Mouse (Mus musculus) heart, postnatal 0 days (tissue): Measurements from ENCODE around the gene Pimreg. TPM values are rescaled to one million over a fixed set of nuclear protein-coding genes. Genes with fewer than 3 reads are reported as not detected.
A peak's percentile ranks its signal among the peaks of the same experiment; 100 is the strongest.

Experiments used
- ATAC-seq: fragments of 200-750 bp; cut with Nextera tagmentation; 2 replicates; pipeline ENCODE4 v1.8.0; 2017; ENCODE audit warnings: low read depth, moderate number of reproducible peaks, moderate library complexity; ENCODE audit not compliant: insufficient read depth
- DNase-seq: peaks from one replicate; pipeline ENCODE4 v3.0.0-alpha.2; 2016; ENCODE audit warnings: low spot score
- H3K27ac ChIP-seq: fragments of 300-500 bp; sonication (generic); 2 replicates; pipeline ENCODE4 v1.5.1; 2014; ENCODE audit warnings: low read depth, mild to moderate bottlenecking
- H3K27me3 ChIP-seq: fragments of 300-500 bp; sonication (generic); 2 replicates; pipeline ENCODE4 v1.6.1; 2014; ENCODE audit warnings: low read length, mixed read lengths; ENCODE audit not compliant: control insufficient read depth, insufficient read depth
- H3K36me3 ChIP-seq: fragments of 300-500 bp; sonication (generic); replicated peaks from 2 replicates; pipeline ENCODE4 v1.6.1; 2014; ENCODE audit warnings: low read length, mixed read lengths; ENCODE audit not compliant: control insufficient read depth, insufficient read depth
- H3K4me1 ChIP-seq: fragments of 300-500 bp; sonication (generic); 2 replicates; pipeline ENCODE4 v1.6.1; 2014; ENCODE audit warnings: antibody characterized with exemption; ENCODE audit not compliant: control insufficient read depth, insufficient read depth
- H3K4me2 ChIP-seq: fragments of 300-500 bp; sonication (generic); 2 replicates; pipeline ENCODE4 v1.6.1; 2014; ENCODE audit warnings: low read depth, mild to moderate bottlenecking, low read length, moderate library complexity
- H3K4me3 ChIP-seq: fragments of 300-500 bp; sonication (generic); 2 replicates; pipeline ENCODE4 v1.5.1; 2014; ENCODE audit warnings: low read depth, low read length
- H3K9ac ChIP-seq: fragments of 300-500 bp; sonication (generic); replicated peaks from 2 replicates; pipeline ENCODE4 v1.6.1; 2014; ENCODE audit warnings: low read depth, low read length, mixed read lengths
- H3K9me3 ChIP-seq: fragments of 300-500 bp; sonication (generic); replicated peaks from 2 replicates; pipeline ENCODE4 v1.6.1; 2016; ENCODE audit warnings: low read length; ENCODE audit not compliant: control insufficient read depth
- CTCF ChIP-seq: IDR thresholded peaks from 2 replicates; pipeline ENCODE4 v1.5.1; 2016; ENCODE audit warnings: antibody characterized with exemption, control low read depth, low read depth
- EP300 ChIP-seq: IDR thresholded peaks from 2 replicates; pipeline ENCODE4 v1.6.1; 2016; ENCODE audit warnings: antibody characterized with exemption, low read depth
- WGBS: fragments of 180-500 bp; shearing (Covaris S2); extraction: QIAGEN DNeasy Blood & Tissue Kit; methylation state at CpG from one replicate; pipeline ENCODE4 v1.1.7; 2014; 5-methylcytosine and 5-hydroxymethylcytosine counted together
- polyA plus RNA-seq: library from polyadenylated mRNA; unstranded; fragments of >200 nt; fragmentation: Nextera tagmentation; extraction: Ambion mirVana; gene quantifications from 2 replicates; pipeline ENCODE4 v1.2.1, GENCODE M21; 2015
- total RNA-seq: library from RNA; depleted of rRNA; stranded (reverse); fragments of >200 nt; gene quantifications from 2 replicates; pipeline ENCODE4 v1.2.3, GENCODE M21; 2014; ENCODE audit warnings: low replicate concordance

Gene Pimreg
- total and polyA plus RNA-seq, 2 experiments from 2014 or later, result 24.6 to 30.2 TPM

DNA sequence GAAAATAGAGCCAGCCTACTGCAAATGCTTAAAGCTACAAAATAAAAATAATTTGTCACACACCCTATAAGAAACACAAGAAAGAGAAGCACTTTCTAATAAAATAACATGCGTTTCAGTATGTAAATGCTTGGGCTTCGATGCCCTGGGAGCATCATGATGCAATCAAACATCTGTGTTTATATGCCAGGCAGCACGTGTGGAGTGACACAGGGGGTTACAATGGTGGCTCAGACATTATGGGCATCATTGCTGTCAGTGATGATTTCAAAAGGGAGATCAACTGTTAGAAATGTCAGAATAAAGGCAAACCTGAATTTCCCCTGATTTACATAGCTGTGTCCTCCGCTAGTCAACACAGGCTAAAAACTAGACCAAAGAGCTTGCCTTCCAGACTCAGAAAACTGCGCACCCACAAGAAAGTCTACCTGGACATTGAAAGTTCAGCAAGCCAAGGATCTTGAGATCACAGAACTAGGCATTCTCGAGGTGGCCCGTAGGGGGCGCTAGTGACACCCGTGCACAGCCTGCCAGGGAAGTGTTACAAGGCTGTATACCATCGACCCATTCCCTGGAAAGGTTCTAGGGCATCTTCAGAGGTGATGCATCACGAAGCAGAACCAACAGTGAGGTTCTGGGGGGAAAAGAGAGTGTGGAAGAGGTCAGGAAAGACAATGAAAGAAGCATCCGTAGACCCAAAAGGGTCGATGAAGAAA lies 39.5 kb upstream of the Pimreg start:
- Histone ChIP-seq H3K27ac (no peak overlapping the region), H3K9me3 (no peaks in the 10 kb centered on the region), H3K4me2 (no peak overlapping the region), H3K27me3 (peaks cover 11% of the 10 kb centered on the region; the same call in 1 of the 2 replicates), H3K36me3 (no peaks in the 10 kb centered on the region), H3K4me1 (no peaks in the 10 kb centered on the region), H3K4me3 (no peak overlapping the region), H3K9ac (no peak overlapping the region)
- WGBS, result 43% methylated on average over 13 of the region's 13 CpGs
- DNase-seq (no peak), ATAC-seq (no peak)
- TF ChIP-seq EP300 (no peak), CTCF (peak; percentile 22; the same call in 1 of the 2 replicates)

DNA sequence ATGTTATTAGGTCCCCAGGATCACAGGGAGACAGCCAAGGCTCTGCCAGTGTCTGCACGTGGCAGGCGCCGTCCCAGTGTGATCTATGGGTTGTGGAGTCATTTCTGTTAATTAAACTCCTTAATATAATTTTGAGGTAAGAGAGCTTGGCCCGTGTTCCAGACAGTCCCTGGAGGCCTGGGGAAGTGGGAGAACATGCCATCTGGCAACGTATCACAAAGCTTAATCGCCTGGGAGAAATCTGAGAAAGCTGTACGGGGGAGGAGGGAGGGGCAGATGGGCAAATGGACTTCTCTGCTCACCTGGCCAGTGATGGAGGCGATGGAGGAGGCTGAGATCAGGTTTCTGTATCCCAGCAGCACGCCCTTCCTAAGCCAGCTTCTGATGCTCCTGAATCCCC lies 38.7 kb upstream of the Pimreg start:
- no peaks in the 10 kb centered on the region for H3K9me3 ChIP-seq
- H3K4me1 ChIP-seq, result no peaks in the 10 kb centered on the region
- no peak overlapping the region for H3K4me3 ChIP-seq
- peaks cover 5% of the 10 kb centered on the region; the same call in 1 of the 2 replicates for H3K27me3 ChIP-seq
- TF ChIP-seq EP300, result no peak
- no peak for TF ChIP-seq CTCF
- 64% methylated on average over 9 of the region's 9 CpGs for WGBS
- DNase-seq, result no peak
- ATAC-seq, result no peak
- no peak overlapping the region for H3K4me2 ChIP-seq
- H3K27ac ChIP-seq, result no peak overlapping the region
- H3K36me3 ChIP-seq, result no peaks in the 10 kb centered on the region
- no peak overlapping the region for H3K9ac ChIP-seq

DNA sequence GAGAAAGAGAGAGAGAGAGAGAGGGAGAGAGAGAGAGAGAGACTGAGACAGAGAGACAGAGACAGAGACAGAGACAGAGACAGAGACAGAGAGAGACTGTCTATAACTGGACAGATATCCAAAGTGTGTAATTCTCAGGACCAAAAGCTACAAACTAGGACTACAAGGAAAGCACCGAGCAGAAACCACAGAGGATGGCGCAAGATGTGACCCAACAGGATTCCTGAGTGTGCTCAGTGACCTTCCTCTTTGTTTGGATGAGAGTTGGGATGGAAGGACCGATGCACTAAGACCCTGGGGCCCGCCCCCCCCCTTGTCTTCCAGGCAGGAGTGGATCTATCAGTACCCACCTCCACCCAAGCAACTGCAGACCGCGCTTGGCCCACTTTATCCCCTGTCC lies 36.3 kb upstream of the Pimreg start:
- no peak for TF ChIP-seq CTCF
- TF ChIP-seq EP300, result no peak
- Histone ChIP-seq H3K9me3 (no peaks in the 10 kb centered on the region), H3K36me3 (no peaks in the 10 kb centered on the region), H3K9ac (no peak overlapping the region), H3K4me3 (no peak overlapping the region), H3K4me1 (no peaks in the 10 kb centered on the region), H3K4me2 (no peak overlapping the region), H3K27ac (no peak overlapping the region), H3K27me3 (peaks cover 5% of the 10 kb centered on the region; the same call in 1 of the 2 replicates)
- DNase-seq (no peak), ATAC-seq (no peak)
- WGBS, result 89% methylated on average over 6 of the region's 6 CpGs

DNA sequence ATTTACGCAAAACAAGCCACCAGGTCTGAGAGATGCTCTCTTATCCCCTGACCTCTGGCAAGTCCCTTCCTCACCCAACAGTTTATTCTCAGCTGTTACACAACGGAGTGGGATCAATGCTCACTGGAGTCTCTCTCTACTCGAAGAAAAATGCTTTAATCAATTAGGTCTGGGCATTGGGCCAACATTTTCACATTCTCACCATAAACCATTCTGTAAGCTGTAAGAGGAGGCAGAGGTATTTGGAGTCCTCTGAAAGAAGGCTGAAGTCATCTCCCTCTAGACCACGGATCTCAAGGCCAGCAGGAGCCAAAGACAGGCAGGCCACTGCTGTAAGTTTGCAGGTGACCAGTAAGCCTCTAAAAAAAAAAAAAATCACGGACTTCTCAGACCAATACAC lies 31.5 kb upstream of the Pimreg start:
- no peak overlapping the region for H3K27ac ChIP-seq
- no peak for TF ChIP-seq EP300
- TF ChIP-seq CTCF, result no peak
- DNase-seq (no peak), ATAC-seq (no peak)
- H3K27me3 ChIP-seq, result no peaks in the 10 kb centered on the region
- no peak overlapping the region for H3K4me3 ChIP-seq
- no peaks in the 10 kb centered on the region for H3K9me3 ChIP-seq
- 32% methylated on average over 5 of the region's 5 CpGs for WGBS
- no peak overlapping the region for H3K9ac ChIP-seq
- no peak overlapping the region for H3K4me2 ChIP-seq
- H3K4me1 ChIP-seq, result no peaks in the 10 kb centered on the region
- H3K36me3 ChIP-seq, result no peaks in the 10 kb centered on the region

DNA sequence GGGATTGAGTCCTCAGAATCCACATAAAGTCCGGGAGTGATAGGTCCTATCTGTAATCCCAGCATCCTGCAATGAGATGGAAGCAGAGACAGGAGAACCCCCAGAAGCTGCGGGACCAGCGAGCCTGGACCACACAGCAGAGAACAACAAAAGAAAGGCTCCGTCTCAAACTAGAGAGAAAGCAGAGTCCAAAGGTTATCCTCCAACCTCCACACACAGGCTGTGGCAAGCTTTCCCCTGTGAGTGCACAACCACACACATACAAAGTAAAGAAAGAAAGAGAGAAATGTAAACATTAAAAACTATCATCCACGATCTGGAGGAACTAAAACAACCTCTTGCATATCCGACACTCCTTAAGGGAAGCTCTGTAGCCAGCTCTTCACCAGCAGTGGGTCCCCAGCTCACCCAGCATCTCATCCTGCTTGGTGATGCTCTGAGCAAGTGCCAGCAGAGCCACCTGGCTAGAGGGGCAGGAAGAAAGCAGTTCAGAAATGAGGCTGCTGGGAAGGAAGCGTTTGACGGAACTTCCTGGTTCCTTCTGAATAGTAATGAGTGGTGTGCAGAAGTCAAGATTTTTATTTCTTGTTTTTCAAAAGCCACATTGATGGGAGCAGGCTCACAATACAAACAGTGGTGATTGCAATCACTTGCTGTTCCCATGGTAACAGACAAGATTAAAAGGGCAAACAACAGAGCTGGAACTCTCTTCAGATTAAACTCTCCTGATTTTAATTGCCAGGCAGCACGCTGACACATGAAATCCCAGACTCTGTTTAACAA lies 30.7 kb upstream of the Pimreg start:
- 60% methylated on average over 9 of the region's 9 CpGs for WGBS

More for the DNA sequence above, 30.7 kb upstream of the Pimreg start:
- DNase-seq (no peak), ATAC-seq (no peak)
- Histone ChIP-seq H3K27ac (no peak overlapping the region), H3K9ac (no peak overlapping the region), H3K9me3 (no peaks in the 10 kb centered on the region), H3K4me1 (no peaks in the 10 kb centered on the region), H3K4me3 (no peak overlapping the region), H3K4me2 (no peak overlapping the region), H3K36me3 (no peaks in the 10 kb centered on the region), H3K27me3 (no peaks in the 10 kb centered on the region)
- TF ChIP-seq CTCF, result no peak
- TF ChIP-seq EP300, result no peak
